Mouse (Mus musculus): ENCODE results near the gene Usp21. TPM values are rescaled to one million over a fixed set of nuclear protein-coding genes. Genes with fewer than 3 reads are reported as not detected.

The Usp21 gene
- polyA plus RNA-seq, 1 experiment from 2014 or later = 25.3 TPM

DNA sequence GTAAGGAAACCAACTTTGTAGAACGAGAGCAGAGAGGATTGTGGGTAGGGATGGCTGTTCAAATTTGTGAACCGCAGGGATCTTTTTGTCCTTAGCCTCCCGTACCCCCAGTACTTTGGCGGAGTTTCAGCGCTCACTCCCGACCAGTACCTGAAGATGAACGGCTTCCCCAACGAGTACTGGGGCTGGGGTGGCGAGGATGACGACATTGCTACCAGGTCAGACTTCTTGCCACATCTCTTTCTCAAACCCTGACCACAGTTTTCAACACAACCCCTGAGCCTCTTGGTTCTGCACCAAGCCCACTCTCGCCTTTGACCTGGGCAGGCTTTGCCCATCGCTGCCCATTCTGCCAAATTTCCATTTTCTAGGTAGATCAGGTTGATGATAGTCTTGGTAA, 13.6 kb downstream of the Usp21 start:
- H3K27ac ChIP-seq (ENCODE audit: low read length) = peak overlapping the region; percentile 42
- no peaks in the 10 kb centered on the region for H3K9me3 ChIP-seq (replicated peaks; ENCODE audit: control insufficient read depth, low read length)
- 85% methylated on average over 12 of the region's 12 CpGs for WGBS (ENCODE audit: insufficient replicate concordance)
- H3K4me2 ChIP-seq (ENCODE audit: low read depth, low read length) = no peak overlapping the region
- no peak for ATAC-seq (ENCODE audit: low read depth)
- H3K9ac ChIP-seq (ENCODE audit: low read depth, low read length) = no peak overlapping the region
- no peak overlapping the region for H3K4me3 ChIP-seq (ENCODE audit: low read depth, low read length)
- peaks cover 66% of the 10 kb centered on the region for H3K36me3 ChIP-seq (ENCODE audit: control insufficient read depth, insufficient read depth)
- peaks cover 52% of the 10 kb centered on the region for H3K4me1 ChIP-seq (ENCODE audit: control insufficient read depth, low read depth, low read length)
- H3K27me3 ChIP-seq (ENCODE audit: control insufficient read depth, insufficient read depth, low read depth, low read length) = no peaks in the 10 kb centered on the region

DNA sequence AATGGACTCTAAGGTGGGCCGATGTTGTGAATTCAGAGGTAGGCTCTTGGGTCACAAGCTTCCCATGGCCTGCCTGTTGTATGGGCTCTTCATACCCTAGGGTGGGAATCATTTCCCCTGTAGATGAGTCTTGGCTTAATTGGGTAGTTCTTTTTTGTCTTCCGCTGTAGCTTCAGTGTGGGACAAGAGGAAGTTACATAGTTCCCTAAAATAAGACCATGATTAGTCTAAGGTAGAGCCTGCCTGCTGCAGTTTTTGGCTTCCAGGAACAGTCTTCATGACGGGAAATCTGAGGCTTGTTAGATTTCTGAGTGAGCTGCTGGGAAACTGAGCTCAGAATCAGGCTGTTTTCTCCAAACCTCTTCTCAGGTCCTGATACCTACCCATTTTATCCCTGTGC, 15.7 kb downstream of the Usp21 start:
- no peak for ATAC-seq (ENCODE audit: low read depth)
- Histone ChIP-seq H3K4me3 (ENCODE audit: low read depth, low read length) (peak overlapping the region; percentile 83), H3K9me3 (replicated peaks; ENCODE audit: control insufficient read depth, low read length) (no peaks in the 10 kb centered on the region), H3K4me2 (ENCODE audit: low read depth, low read length) (peak overlapping the region; percentile 77), H3K36me3 (ENCODE audit: control insufficient read depth, insufficient read depth) (peaks cover 45% of the 10 kb centered on the region), H3K9ac (ENCODE audit: low read depth, low read length) (peak overlapping the region; percentile 17; the same call in 1 of the 2 replicates), H3K27ac (ENCODE audit: low read length) (peak overlapping the region; percentile 84), H3K4me1 (ENCODE audit: control insufficient read depth, low read depth, low read length) (peaks cover 35% of the 10 kb centered on the region), H3K27me3 (ENCODE audit: control insufficient read depth, insufficient read depth, low read depth, low read length) (no peaks in the 10 kb centered on the region)
- 58% methylated on average over 3 of the region's 3 CpGs for WGBS (ENCODE audit: insufficient replicate concordance)

GRCm38 (mm10) chr1:171271622-171272021, 16.2 kb downstream of the Usp21 start:
- Histone ChIP-seq H3K4me2 (ENCODE audit: low read depth, low read length) (peak overlapping the region; percentile 77), H3K9ac (ENCODE audit: low read depth, low read length) (peak overlapping the region; percentile 17; the same call in 1 of the 2 replicates), H3K36me3 (ENCODE audit: control insufficient read depth, insufficient read depth) (peaks cover 40% of the 10 kb centered on the region), H3K4me3 (ENCODE audit: low read depth, low read length) (peak overlapping the region; percentile 83), H3K4me1 (ENCODE audit: control insufficient read depth, low read depth, low read length) (peaks cover 31% of the 10 kb centered on the region), H3K27ac (ENCODE audit: low read length) (peak overlapping the region; percentile 84), H3K9me3 (replicated peaks; ENCODE audit: control insufficient read depth, low read length) (no peaks in the 10 kb centered on the region), H3K27me3 (ENCODE audit: control insufficient read depth, insufficient read depth, low read depth, low read length) (no peaks in the 10 kb centered on the region)
- WGBS (ENCODE audit: insufficient replicate concordance) = 51% methylated on average over 10 of the region's 10 CpGs
- no peak for ATAC-seq (ENCODE audit: low read depth)

DNA sequence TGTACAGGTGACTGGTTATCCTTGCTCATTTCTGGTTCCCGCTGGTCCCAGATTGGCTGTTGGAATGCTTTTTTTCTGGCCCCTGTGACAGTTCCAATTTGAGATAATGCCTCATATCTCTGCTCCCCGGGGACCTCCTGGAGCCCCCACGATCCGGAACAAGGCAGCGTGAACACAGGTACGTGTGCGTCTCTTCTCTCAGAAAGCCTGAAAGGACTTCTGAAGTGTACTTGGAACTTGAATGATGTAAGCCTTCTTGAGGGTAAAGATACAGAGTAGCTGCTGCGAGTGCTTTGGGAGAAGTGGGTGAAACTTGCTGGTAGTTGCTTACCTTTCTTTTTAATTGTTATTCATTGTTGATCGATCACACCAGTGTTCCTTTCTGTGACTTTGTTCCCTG, 16.6 kb downstream of the Usp21 start:
- Histone ChIP-seq H3K36me3 (ENCODE audit: control insufficient read depth, insufficient read depth) (peaks cover 36% of the 10 kb centered on the region), H3K27me3 (ENCODE audit: control insufficient read depth, insufficient read depth, low read depth, low read length) (no peaks in the 10 kb centered on the region), H3K4me2 (ENCODE audit: low read depth, low read length) (peak overlapping the region; percentile 77), H3K4me3 (ENCODE audit: low read depth, low read length) (peak overlapping the region; percentile 83), H3K9ac (ENCODE audit: low read depth, low read length) (peak overlapping the region; percentile 72), H3K4me1 (ENCODE audit: control insufficient read depth, low read depth, low read length) (peaks cover 33% of the 10 kb centered on the region), H3K9me3 (replicated peaks; ENCODE audit: control insufficient read depth, low read length) (no peaks in the 10 kb centered on the region), H3K27ac (ENCODE audit: low read length) (peak overlapping the region; percentile 84)
- WGBS (ENCODE audit: insufficient replicate concordance) = 23% methylated on average over 9 of the region's 9 CpGs
- no peak for ATAC-seq (ENCODE audit: low read depth)

- Histone ChIP-seq H3K36me3 (ENCODE audit: control insufficient read depth, insufficient read depth) (peaks cover 29% of the 10 kb centered on the region), H3K9me3 (replicated peaks; ENCODE audit: control insufficient read depth, low read length) (no peaks in the 10 kb centered on the region), H3K27me3 (ENCODE audit: control insufficient read depth, insufficient read depth, low read depth, low read length) (no peaks in the 10 kb centered on the region), H3K27ac (ENCODE audit: low read length) (peak overlapping the region; percentile 84), H3K4me3 (ENCODE audit: low read depth, low read length) (peak overlapping the region; percentile 83), H3K4me1 (ENCODE audit: control insufficient read depth, low read depth, low read length) (peaks cover 33% of the 10 kb centered on the region), H3K9ac (ENCODE audit: low read depth, low read length) (peak overlapping the region; percentile 72), H3K4me2 (ENCODE audit: low read depth, low read length) (peak overlapping the region; percentile 77)
- peak; percentile 74 for ATAC-seq (ENCODE audit: low read depth)
- WGBS (ENCODE audit: insufficient replicate concordance) = under 1% methylated on average over 19 of the region's 19 CpGs
Measured at GRCm38 (mm10) chr1:171270573-171270900, 17.3 kb downstream of the Usp21 start.

GRCm38 (mm10) chr1:171269848-171270572, 17.8 kb downstream of the Usp21 start, which contains the start of gene B4galt3:
TSS of gene B4galt3 (plus strand) at chr1:171270328.
- Histone ChIP-seq H3K9me3 (replicated peaks; ENCODE audit: control insufficient read depth, low read length) (no peaks in the 10 kb centered on the region), H3K4me1 (ENCODE audit: control insufficient read depth, low read depth, low read length) (peaks cover 33% of the 10 kb centered on the region), H3K9ac (ENCODE audit: low read depth, low read length) (peak within 1 kb of the TSS; percentile 72), H3K4me3 (ENCODE audit: low read depth, low read length) (peak within 1 kb of the TSS; percentile 83), H3K36me3 (ENCODE audit: control insufficient read depth, insufficient read depth) (peaks cover 24% of the 10 kb centered on the region), H3K27me3 (ENCODE audit: control insufficient read depth, insufficient read depth, low read depth, low read length) (no peaks in the 10 kb centered on the region), H3K27ac (ENCODE audit: low read length) (peak within 1 kb of the TSS; percentile 84), H3K4me2 (ENCODE audit: low read depth, low read length) (peak within 1 kb of the TSS; percentile 77)
- ATAC-seq (ENCODE audit: low read depth) = peak; percentile 95
- WGBS (ENCODE audit: insufficient replicate concordance) = 4% methylated on average over 36 of the region's 36 CpGs

DNA sequence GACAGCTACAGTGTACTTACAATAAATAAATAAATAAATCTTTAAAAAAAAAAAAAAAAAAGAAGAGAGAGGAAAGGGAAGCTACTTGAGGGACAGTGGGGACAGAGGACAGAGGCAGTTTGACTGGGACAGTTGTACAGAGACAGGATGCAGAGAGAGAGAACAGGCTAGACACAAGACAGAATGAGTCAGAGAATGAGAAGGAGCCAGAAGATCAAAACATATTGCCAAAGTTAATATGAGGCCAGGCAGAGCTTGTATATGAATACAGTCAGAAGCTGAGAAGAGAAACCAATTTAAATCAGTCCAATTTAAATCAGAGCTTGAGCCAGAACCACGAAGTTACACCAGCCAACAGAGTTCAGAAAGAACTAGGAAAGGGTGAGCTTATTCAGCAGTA, 19.4 kb downstream of the Usp21 start:
- 40% methylated on average over 1 of the region's 1 CpGs for WGBS (ENCODE audit: insufficient replicate concordance)
- no peak overlapping the region for H3K9ac ChIP-seq (ENCODE audit: low read depth, low read length)
- no peaks in the 10 kb centered on the region; the same call in 1 of the 2 replicates for H3K27me3 ChIP-seq (ENCODE audit: control insufficient read depth, insufficient read depth, low read depth, low read length)
- no peak for ATAC-seq (ENCODE audit: low read depth)
- H3K36me3 ChIP-seq (ENCODE audit: control insufficient read depth, insufficient read depth) = peaks cover 7% of the 10 kb centered on the region
- H3K27ac ChIP-seq (ENCODE audit: low read length) = no peak overlapping the region
- H3K9me3 ChIP-seq (replicated peaks; ENCODE audit: control insufficient read depth, low read length) = no peaks in the 10 kb centered on the region
- no peak overlapping the region for H3K4me2 ChIP-seq (ENCODE audit: low read depth, low read length)
- H3K4me1 ChIP-seq (ENCODE audit: control insufficient read depth, low read depth, low read length) = peaks cover 29% of the 10 kb centered on the region
- no peak overlapping the region for H3K4me3 ChIP-seq (ENCODE audit: low read depth, low read length)

DNA sequence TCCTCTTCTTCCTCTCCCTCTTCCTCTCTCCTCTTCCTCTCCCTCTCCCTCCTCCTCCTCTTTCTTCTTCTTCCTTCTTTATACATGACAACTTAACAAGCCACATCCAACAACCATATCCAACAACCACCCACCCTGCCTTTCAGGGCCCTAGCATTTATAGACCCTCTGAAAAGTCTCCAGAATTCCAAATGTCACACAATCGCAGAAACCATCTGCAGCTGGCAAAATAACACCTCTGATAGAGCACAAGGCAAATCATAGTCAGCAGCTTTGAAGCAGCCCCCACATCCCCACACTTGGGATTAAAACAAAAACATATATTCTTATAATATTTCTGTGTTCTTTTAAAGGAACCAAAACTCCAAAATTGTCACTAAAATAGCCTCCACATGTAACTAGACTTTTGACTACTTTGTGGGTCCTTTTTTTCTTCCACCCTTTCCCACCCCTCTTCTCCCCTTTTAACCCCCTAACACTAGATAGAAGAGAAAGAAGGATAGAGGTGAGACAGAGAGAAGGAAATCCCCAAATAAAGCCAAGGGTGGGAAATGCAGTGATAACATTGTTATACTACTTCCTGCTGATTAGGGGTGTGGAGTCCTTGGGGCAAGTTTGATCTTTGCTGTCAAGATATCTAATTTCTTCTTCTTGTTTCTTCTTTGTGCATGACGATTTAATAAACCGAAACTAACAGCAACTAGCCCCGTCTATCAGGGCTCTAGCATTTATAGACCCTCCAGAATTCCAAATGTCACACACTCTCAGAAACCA, 21.6 kb downstream of the Usp21 start:
- Histone ChIP-seq H3K27ac (ENCODE audit: low read length) (no peak overlapping the region), H3K9ac (ENCODE audit: low read depth, low read length) (no peak overlapping the region), H3K4me3 (ENCODE audit: low read depth, low read length) (no peak overlapping the region), H3K4me1 (ENCODE audit: control insufficient read depth, low read depth, low read length) (peaks cover 20% of the 10 kb centered on the region), H3K4me2 (ENCODE audit: low read depth, low read length) (no peak overlapping the region), H3K36me3 (ENCODE audit: control insufficient read depth, insufficient read depth) (no peaks in the 10 kb centered on the region), H3K27me3 (ENCODE audit: control insufficient read depth, insufficient read depth, low read depth, low read length) (peaks cover 13% of the 10 kb centered on the region), H3K9me3 (replicated peaks; ENCODE audit: control insufficient read depth, low read length) (no peaks in the 10 kb centered on the region)
- ATAC-seq (ENCODE audit: low read depth) = no peak
- WGBS (ENCODE audit: insufficient replicate concordance) = 27% methylated on average over 4 of the region's 4 CpGs
